Mouse (Mus musculus): Measurements from ENCODE around the gene Asb5. TPM values are rescaled to one million over a fixed set of nuclear protein-coding genes. Genes with fewer than 3 reads are reported as not detected.

The Asb5 gene
- polyA plus RNA-seq, 1 experiment from 2014 or later = 6.8 TPM

GRCm38 (mm10) chr8:54520516-54520915, 8.9 kb upstream of the Asb5 start:
- Histone ChIP-seq H3K9me3 (replicated peaks; ENCODE audit: control insufficient read depth, low read length) (no peaks in the 10 kb centered on the region), H3K9ac (ENCODE audit: low read depth, low read length) (no peak overlapping the region), H3K4me1 (ENCODE audit: control insufficient read depth, insufficient read depth, low read length) (no peaks in the 10 kb centered on the region), H3K4me3 (ENCODE audit: low read depth, low read length) (no peak overlapping the region), H3K36me3 (ENCODE audit: control insufficient read depth, insufficient read depth, low read length) (peaks cover 2% of the 10 kb centered on the region; the same call in 1 of the 2 replicates), H3K27me3 (ENCODE audit: control insufficient read depth, insufficient read depth, low read length) (no peaks in the 10 kb centered on the region), H3K27ac (ENCODE audit: low read depth, low read length) (no peak overlapping the region), H3K4me2 (no peak overlapping the region)
- 78% methylated on average over 4 of the region's 4 CpGs for WGBS (ENCODE audit: insufficient replicate concordance)
- no peak for ATAC-seq (replicated peaks; ENCODE audit: insufficient number of reproducible peaks, low FRiP score, low TSS enrichment)

- no peak overlapping the region for H3K9ac ChIP-seq (ENCODE audit: low read depth, low read length)
- H3K27ac ChIP-seq (ENCODE audit: low read depth, low read length) = no peak overlapping the region
- no peaks in the 10 kb centered on the region for H3K27me3 ChIP-seq (ENCODE audit: control insufficient read depth, insufficient read depth, low read length)
- H3K9me3 ChIP-seq (replicated peaks; ENCODE audit: control insufficient read depth, low read length) = no peaks in the 10 kb centered on the region
- WGBS (ENCODE audit: insufficient replicate concordance) = 85% methylated on average over 2 of the region's 2 CpGs
- H3K4me2 ChIP-seq = no peak overlapping the region
- H3K4me3 ChIP-seq (ENCODE audit: low read depth, low read length) = no peak overlapping the region
- ATAC-seq (replicated peaks; ENCODE audit: insufficient number of reproducible peaks, low FRiP score, low TSS enrichment) = no peak
- peaks cover 11% of the 10 kb centered on the region; the same call in 1 of the 2 replicates for H3K4me1 ChIP-seq (ENCODE audit: control insufficient read depth, insufficient read depth, low read length)
- peaks cover 2% of the 10 kb centered on the region; the same call in 1 of the 2 replicates for H3K36me3 ChIP-seq (ENCODE audit: control insufficient read depth, insufficient read depth, low read length)
Observed at GRCm38 (mm10) chr8:54525606-54526005, 3.8 kb upstream of the Asb5 start.

GRCm38 (mm10) chr8:54526700-54527099, 2.7 kb upstream of the Asb5 start:
- no peak overlapping the region for H3K4me2 ChIP-seq
- WGBS (ENCODE audit: insufficient replicate concordance) = 94% methylated on average over 6 of the region's 6 CpGs
- no peak overlapping the region for H3K27ac ChIP-seq (ENCODE audit: low read depth, low read length)
- no peaks in the 10 kb centered on the region for H3K27me3 ChIP-seq (ENCODE audit: control insufficient read depth, insufficient read depth, low read length)
- ATAC-seq (replicated peaks; ENCODE audit: insufficient number of reproducible peaks, low FRiP score, low TSS enrichment) = no peak
- peaks cover 11% of the 10 kb centered on the region; the same call in 1 of the 2 replicates for H3K4me1 ChIP-seq (ENCODE audit: control insufficient read depth, insufficient read depth, low read length)
- no peak overlapping the region for H3K9ac ChIP-seq (ENCODE audit: low read depth, low read length)
- H3K36me3 ChIP-seq (ENCODE audit: control insufficient read depth, insufficient read depth, low read length) = peaks cover 2% of the 10 kb centered on the region; the same call in 1 of the 2 replicates
- no peak overlapping the region for H3K4me3 ChIP-seq (ENCODE audit: low read depth, low read length)
- no peaks in the 10 kb centered on the region for H3K9me3 ChIP-seq (replicated peaks; ENCODE audit: control insufficient read depth, low read length)

- no peak for ATAC-seq (replicated peaks; ENCODE audit: insufficient number of reproducible peaks, low FRiP score, low TSS enrichment)
Observed at GRCm38 (mm10) chr8:54528571-54528970, 809 bp upstream of the Asb5 start.

GRCm38 (mm10) chr8:54535172-54535571, 5.8 kb downstream of the Asb5 start:
- no peak overlapping the region for H3K27ac ChIP-seq (ENCODE audit: low read depth, low read length)
- no peaks in the 10 kb centered on the region for H3K9me3 ChIP-seq (replicated peaks; ENCODE audit: control insufficient read depth, low read length)
- no peak for ATAC-seq (replicated peaks; ENCODE audit: insufficient number of reproducible peaks, low FRiP score, low TSS enrichment)
- WGBS (ENCODE audit: insufficient replicate concordance) = 78% methylated on average over 5 of the region's 5 CpGs
- no peak overlapping the region for H3K4me2 ChIP-seq
- no peak overlapping the region for H3K9ac ChIP-seq (ENCODE audit: low read depth, low read length)
- no peaks in the 10 kb centered on the region for H3K27me3 ChIP-seq (ENCODE audit: control insufficient read depth, insufficient read depth, low read length)
- H3K36me3 ChIP-seq (ENCODE audit: control insufficient read depth, insufficient read depth, low read length) = no peaks in the 10 kb centered on the region
- no peak overlapping the region for H3K4me3 ChIP-seq (ENCODE audit: low read depth, low read length)
- H3K4me1 ChIP-seq (ENCODE audit: control insufficient read depth, insufficient read depth, low read length) = peaks cover 3% of the 10 kb centered on the region; the same call in 1 of the 2 replicates

More at GRCm38 (mm10) chr8:54528571-54528970, 809 bp upstream of the Asb5 start:
- 30% methylated on average over 7 of the region's 7 CpGs for WGBS (ENCODE audit: insufficient replicate concordance)
- Histone ChIP-seq H3K36me3 (ENCODE audit: control insufficient read depth, insufficient read depth, low read length) (peaks cover 2% of the 10 kb centered on the region; the same call in 1 of the 2 replicates), H3K4me2 (peak overlapping the region; percentile 74), H3K4me1 (ENCODE audit: control insufficient read depth, insufficient read depth, low read length) (peaks cover 11% of the 10 kb centered on the region; the same call in 1 of the 2 replicates), H3K27me3 (ENCODE audit: control insufficient read depth, insufficient read depth, low read length) (no peaks in the 10 kb centered on the region), H3K27ac (ENCODE audit: low read depth, low read length) (no peak overlapping the region), H3K9ac (ENCODE audit: low read depth, low read length) (peak overlapping the region; percentile 88), H3K4me3 (ENCODE audit: low read depth, low read length) (peak overlapping the region; percentile 90), H3K9me3 (replicated peaks; ENCODE audit: control insufficient read depth, low read length) (no peaks in the 10 kb centered on the region)

GRCm38 (mm10) chr8:54537285-54537684, 7.9 kb downstream of the Asb5 start:
- WGBS (ENCODE audit: insufficient replicate concordance) = 88% methylated on average over 3 of the region's 3 CpGs
- ATAC-seq (replicated peaks; ENCODE audit: insufficient number of reproducible peaks, low FRiP score, low TSS enrichment) = no peak
- no peaks in the 10 kb centered on the region for H3K27me3 ChIP-seq (ENCODE audit: control insufficient read depth, insufficient read depth, low read length)
- H3K36me3 ChIP-seq (ENCODE audit: control insufficient read depth, insufficient read depth, low read length) = no peaks in the 10 kb centered on the region
- H3K9me3 ChIP-seq (replicated peaks; ENCODE audit: control insufficient read depth, low read length) = no peaks in the 10 kb centered on the region
- no peak overlapping the region for H3K4me2 ChIP-seq
- no peak overlapping the region for H3K9ac ChIP-seq (ENCODE audit: low read depth, low read length)
- H3K4me1 ChIP-seq (ENCODE audit: control insufficient read depth, insufficient read depth, low read length) = no peaks in the 10 kb centered on the region
- H3K4me3 ChIP-seq (ENCODE audit: low read depth, low read length) = no peak overlapping the region
- no peak overlapping the region for H3K27ac ChIP-seq (ENCODE audit: low read depth, low read length)

GRCm38 (mm10) chr8:54541331-54541730, 12.0 kb downstream of the Asb5 start:
- Histone ChIP-seq H3K9ac (ENCODE audit: low read depth, low read length) (no peak overlapping the region), H3K4me3 (ENCODE audit: low read depth, low read length) (no peak overlapping the region), H3K36me3 (ENCODE audit: control insufficient read depth, insufficient read depth, low read length) (no peaks in the 10 kb centered on the region), H3K27ac (ENCODE audit: low read depth, low read length) (no peak overlapping the region), H3K4me1 (ENCODE audit: control insufficient read depth, insufficient read depth, low read length) (no peaks in the 10 kb centered on the region), H3K27me3 (ENCODE audit: control insufficient read depth, insufficient read depth, low read length) (no peaks in the 10 kb centered on the region), H3K9me3 (replicated peaks; ENCODE audit: control insufficient read depth, low read length) (no peaks in the 10 kb centered on the region), H3K4me2 (no peak overlapping the region)
- WGBS (ENCODE audit: insufficient replicate concordance) = 45% methylated on average over 1 of the region's 1 CpGs
- no peak for ATAC-seq (replicated peaks; ENCODE audit: insufficient number of reproducible peaks, low FRiP score, low TSS enrichment)

- H3K27ac ChIP-seq (ENCODE audit: low read depth, low read length) = no peak overlapping the region
- H3K4me3 ChIP-seq (ENCODE audit: low read depth, low read length) = no peak overlapping the region
- WGBS (ENCODE audit: insufficient replicate concordance) = 60% methylated on average over 6 of the region's 6 CpGs
- H3K36me3 ChIP-seq (ENCODE audit: control insufficient read depth, insufficient read depth, low read length) = no peaks in the 10 kb centered on the region
- no peaks in the 10 kb centered on the region for H3K4me1 ChIP-seq (ENCODE audit: control insufficient read depth, insufficient read depth, low read length)
- no peak overlapping the region for H3K4me2 ChIP-seq
- H3K27me3 ChIP-seq (ENCODE audit: control insufficient read depth, insufficient read depth, low read length) = no peaks in the 10 kb centered on the region
- ATAC-seq (replicated peaks; ENCODE audit: insufficient number of reproducible peaks, low FRiP score, low TSS enrichment) = no peak
- H3K9ac ChIP-seq (ENCODE audit: low read depth, low read length) = no peak overlapping the region
- H3K9me3 ChIP-seq (replicated peaks; ENCODE audit: control insufficient read depth, low read length) = no peaks in the 10 kb centered on the region
Observed at GRCm38 (mm10) chr8:54548383-54548782, 19.0 kb downstream of the Asb5 start.

GRCm38 (mm10) chr8:54550026-54550574, 20.7 kb downstream of the Asb5 start:
- 86% methylated on average over 12 of the region's 12 CpGs for WGBS (ENCODE audit: insufficient replicate concordance)
- Histone ChIP-seq H3K4me3 (ENCODE audit: low read depth, low read length) (no peak overlapping the region), H3K27me3 (ENCODE audit: control insufficient read depth, insufficient read depth, low read length) (no peaks in the 10 kb centered on the region), H3K9me3 (replicated peaks; ENCODE audit: control insufficient read depth, low read length) (no peaks in the 10 kb centered on the region), H3K9ac (ENCODE audit: low read depth, low read length) (no peak overlapping the region), H3K4me2 (no peak overlapping the region), H3K4me1 (ENCODE audit: control insufficient read depth, insufficient read depth, low read length) (no peaks in the 10 kb centered on the region), H3K27ac (ENCODE audit: low read depth, low read length) (no peak overlapping the region), H3K36me3 (ENCODE audit: control insufficient read depth, insufficient read depth, low read length) (no peaks in the 10 kb centered on the region)
- ATAC-seq (replicated peaks; ENCODE audit: insufficient number of reproducible peaks, low FRiP score, low TSS enrichment) = no peak
